Mouse (Mus musculus): Measurements from ENCODE around the gene Sfxn4. TPM values are rescaled to one million over a fixed set of nuclear protein-coding genes. Genes with fewer than 3 reads are reported as not detected.

Gene Sfxn4
- polyA plus RNA-seq, 1 experiment, result 0.16 TPM

- WGBS, result under 1% methylated on average over 60 of the region's 60 CpGs
- Histone ChIP-seq H3K4me1 (ENCODE audit: control insufficient read depth, insufficient read depth, insufficient read length, low read length) (peaks cover 5% of the 10 kb centered on the region; the same call in 1 of the 2 replicates), H3K27ac (ENCODE audit: insufficient read depth, low read depth, low read length) (peak overlapping the region; percentile 82), H3K36me3 (ENCODE audit: control insufficient read depth, insufficient read depth, low read length) (no peaks in the 10 kb centered on the region), H3K4me3 (ENCODE audit: low read depth, low read length) (peak overlapping the region; percentile 83), H3K27me3 (ENCODE audit: control insufficient read depth, insufficient read depth, low read length) (no peaks in the 10 kb centered on the region)
- TF ChIP-seq CTCF (IDR thresholded peaks at IDR 0.05; ENCODE audit: extremely low read depth, insufficient read length, insufficient replicate concordance, low read depth, low read length), result no peak
- no peak for TF ChIP-seq POLR2A (IDR thresholded peaks at IDR 0.05; ENCODE audit: low read depth, low read length)
Measured at GRCm38 (mm10) chr19:60789919-60790506, 71.3 kb downstream of the Sfxn4 start.

DNA sequence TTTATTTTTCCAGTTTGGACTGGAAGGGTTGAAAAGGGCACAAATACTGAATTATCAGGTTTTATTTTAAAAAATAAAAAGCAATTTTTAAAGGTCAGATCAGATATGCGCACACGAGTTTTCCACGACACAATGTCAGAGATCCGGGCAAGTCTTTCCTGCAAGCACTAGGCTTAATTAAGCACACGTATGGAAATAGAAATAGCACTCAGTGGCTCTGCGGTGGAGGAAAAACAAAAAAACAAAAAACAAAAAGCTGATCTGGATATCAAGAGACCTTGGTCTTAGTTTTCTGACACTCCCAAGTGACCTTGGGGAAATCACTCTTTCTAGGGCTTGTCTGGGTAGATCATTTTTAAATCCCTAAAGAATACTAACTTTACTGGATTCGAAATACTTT lies 71.8 kb downstream of the Sfxn4 start:
- H3K27ac ChIP-seq (ENCODE audit: insufficient read depth, low read depth, low read length), result peak overlapping the region; percentile 82
- TF ChIP-seq CTCF (IDR thresholded peaks at IDR 0.05; ENCODE audit: extremely low read depth, insufficient read length, insufficient replicate concordance, low read depth, low read length), result no peak
- no peak for TF ChIP-seq POLR2A (IDR thresholded peaks at IDR 0.05; ENCODE audit: low read depth, low read length)
- no peaks in the 10 kb centered on the region for H3K36me3 ChIP-seq (ENCODE audit: control insufficient read depth, insufficient read depth, low read length)
- 1% methylated on average over 7 of the region's 7 CpGs for WGBS
- peak overlapping the region; percentile 83 for H3K4me3 ChIP-seq (ENCODE audit: low read depth, low read length)
- no peaks in the 10 kb centered on the region for H3K27me3 ChIP-seq (ENCODE audit: control insufficient read depth, insufficient read depth, low read length)
- H3K4me1 ChIP-seq (ENCODE audit: control insufficient read depth, insufficient read depth, insufficient read length, low read length), result peaks cover 5% of the 10 kb centered on the region; the same call in 1 of the 2 replicates

DNA sequence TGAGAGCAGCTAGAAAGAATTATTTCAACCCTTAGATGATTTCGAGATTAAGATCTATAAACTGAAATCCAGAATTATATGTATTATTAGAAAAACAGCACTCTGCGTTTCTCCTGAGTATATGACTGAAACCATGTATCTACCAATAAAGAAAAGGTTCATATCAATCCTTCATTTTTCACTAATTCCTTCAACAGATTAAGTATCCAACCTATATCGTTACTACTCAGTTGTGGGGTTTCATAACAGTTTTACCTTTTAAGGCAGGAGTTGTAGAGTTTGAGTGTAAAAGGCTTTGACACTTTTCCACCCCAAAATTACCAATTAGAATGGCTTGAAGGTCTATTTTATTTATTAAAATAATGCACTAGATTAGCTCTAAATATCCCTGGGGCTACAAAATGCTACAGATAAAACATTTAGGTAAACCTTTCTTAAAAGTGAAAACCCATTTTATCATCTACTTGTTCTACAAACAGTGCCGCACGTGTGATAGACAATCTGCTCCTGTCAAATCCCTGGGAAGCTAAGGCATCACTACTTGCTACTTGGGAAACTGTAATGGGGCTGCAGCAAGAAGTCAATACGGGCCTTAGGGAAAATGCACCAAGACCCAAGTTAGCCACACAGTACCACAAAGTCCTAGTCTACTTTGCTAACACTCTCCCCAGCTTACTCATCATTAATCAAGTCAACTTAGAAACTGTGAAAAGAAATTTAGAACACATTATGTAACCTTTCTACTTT lies 72.9 kb downstream of the Sfxn4 start:
- H3K4me3 ChIP-seq (ENCODE audit: low read depth, low read length), result no peak overlapping the region
- peaks cover 5% of the 10 kb centered on the region; the same call in 1 of the 2 replicates for H3K4me1 ChIP-seq (ENCODE audit: control insufficient read depth, insufficient read depth, insufficient read length, low read length)
- no peak overlapping the region for H3K27ac ChIP-seq (ENCODE audit: insufficient read depth, low read depth, low read length)
- no peaks in the 10 kb centered on the region for H3K27me3 ChIP-seq (ENCODE audit: control insufficient read depth, insufficient read depth, low read length)
- 10% methylated on average over 6 of the region's 6 CpGs for WGBS
- H3K36me3 ChIP-seq (ENCODE audit: control insufficient read depth, insufficient read depth, low read length), result peaks cover 3% of the 10 kb centered on the region; the same call in 1 of the 2 replicates
- TF ChIP-seq POLR2A (IDR thresholded peaks at IDR 0.05; ENCODE audit: low read depth, low read length) (no peak), CTCF (IDR thresholded peaks at IDR 0.05; ENCODE audit: extremely low read depth, insufficient read length, insufficient replicate concordance, low read depth, low read length) (no peak)

DNA sequence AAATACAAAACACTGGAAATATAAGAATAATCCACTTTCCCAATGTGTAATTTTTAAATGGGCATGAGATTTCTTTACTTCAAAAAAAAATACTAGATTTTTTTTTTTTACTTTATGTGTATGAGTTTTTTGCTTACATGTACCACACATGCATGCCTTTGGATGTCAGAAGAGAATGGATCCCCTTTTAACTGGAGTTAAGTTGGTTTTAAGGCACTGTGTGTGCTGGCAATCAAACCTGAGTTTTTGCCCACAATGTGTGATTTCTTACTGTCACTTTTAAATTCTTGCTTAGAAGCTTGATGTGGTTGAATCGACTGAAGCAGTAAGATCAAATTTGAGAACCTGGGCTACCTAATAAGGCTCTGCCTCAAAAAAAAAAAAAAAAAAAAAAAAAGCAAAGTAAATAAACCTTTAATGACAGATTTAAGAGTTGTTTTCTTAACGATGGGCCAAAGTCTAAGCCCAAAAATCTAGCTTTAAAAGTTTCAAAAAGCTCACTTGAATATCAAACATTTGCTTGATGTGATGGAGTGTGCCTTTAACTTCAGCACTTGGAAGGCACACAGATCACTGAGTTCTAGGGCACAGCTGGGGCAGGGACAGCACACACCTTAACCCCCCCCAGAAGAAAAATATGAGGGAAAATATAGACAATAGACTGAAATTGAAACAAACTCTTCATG lies 73.7 kb downstream of the Sfxn4 start:
- WGBS, result 3% methylated on average over 2 of the region's 2 CpGs
- Histone ChIP-seq H3K4me1 (ENCODE audit: control insufficient read depth, insufficient read depth, insufficient read length, low read length) (peaks cover 5% of the 10 kb centered on the region; the same call in 1 of the 2 replicates), H3K27me3 (ENCODE audit: control insufficient read depth, insufficient read depth, low read length) (no peaks in the 10 kb centered on the region), H3K36me3 (ENCODE audit: control insufficient read depth, insufficient read depth, low read length) (peaks cover 3% of the 10 kb centered on the region; the same call in 1 of the 2 replicates), H3K4me3 (ENCODE audit: low read depth, low read length) (no peak overlapping the region), H3K27ac (ENCODE audit: insufficient read depth, low read depth, low read length) (no peak overlapping the region)
- TF ChIP-seq POLR2A (IDR thresholded peaks at IDR 0.05; ENCODE audit: low read depth, low read length) (no peak), CTCF (IDR thresholded peaks at IDR 0.05; ENCODE audit: extremely low read depth, insufficient read length, insufficient replicate concordance, low read depth, low read length) (no peak)

Other genes starting within 250 kb of the Sfxn4 start
- gene Nanos1, start 105.5 kb downstream of the Sfxn4 start, polyA plus RNA-seq (2012; rRNA removed), result 0.28 and 0.48 TPM in 2 replicates
- 4.4 and 8.5 TPM in 2 replicates for gene Eif3a, start 70.8 kb downstream of the Sfxn4 start, polyA plus RNA-seq (2012; rRNA removed)
- 1.5 and 1.7 TPM in 2 replicates for gene Fam45a, start 49.9 kb downstream of the Sfxn4 start, polyA plus RNA-seq (2012; rRNA removed)
- 30.4 and 40.2 TPM in 2 replicates for gene Prdx3, start 13.1 kb upstream of the Sfxn4 start, polyA plus RNA-seq (2012; rRNA removed)
- 0.81 and 1.3 TPM in 2 replicates for gene Grk5, start 28.3 kb upstream of the Sfxn4 start, polyA plus RNA-seq (2012; rRNA removed)

Measured in small intestine, adult 2 months (tissue).